Mouse (Mus musculus): Measurements from ENCODE around the gene Cidec. TPM values are rescaled to one million over a fixed set of nuclear protein-coding genes. Genes with fewer than 3 reads are reported as not detected.

Gene Cidec
- polyA plus RNA-seq, 2 experiments, result 0.11 TPM; not detected in 1

DNA sequence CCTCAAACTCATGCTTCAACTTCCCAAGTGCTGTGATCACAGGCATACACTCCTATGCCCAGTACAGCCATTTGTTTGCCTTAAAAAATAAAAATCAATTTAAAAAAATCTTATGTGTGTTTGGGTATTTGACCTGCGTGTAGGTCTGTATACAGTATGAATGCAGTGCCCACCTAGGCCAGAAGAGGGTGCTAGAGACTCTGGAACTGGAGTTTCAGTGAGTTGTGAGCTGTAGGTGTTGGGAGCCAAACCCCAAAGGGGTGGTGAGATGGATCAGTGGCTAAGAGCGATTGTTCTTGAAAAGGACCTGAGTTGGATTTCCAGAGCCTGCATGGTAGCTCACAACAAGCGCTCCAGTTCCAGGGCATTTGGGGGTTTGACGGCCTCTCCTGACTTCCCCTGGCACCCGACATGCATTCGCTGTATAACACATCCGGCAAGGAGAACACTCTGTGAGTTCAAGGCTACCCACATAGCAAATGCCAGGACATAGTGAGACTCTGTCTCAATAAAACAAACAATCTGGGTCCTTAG is 5.7 kb upstream of the Cidec start:
- no peak overlapping the region for H3K4me3 ChIP-seq (replicated peaks; ENCODE audit: low read length)
- H3K4me1 ChIP-seq (ENCODE audit: control insufficient read depth, insufficient read depth, low read length), result peaks cover 4% of the 10 kb centered on the region; the same call in 1 of the 2 replicates
- DNase-seq (ENCODE audit: low spot score) (peak; percentile 85), ATAC-seq (ENCODE audit: low FRiP score, low read depth) (no peak)
- H3K27ac ChIP-seq (replicated peaks; ENCODE audit: low read depth, low read length), result no peak overlapping the region
- 58% methylated on average over 7 of the region's 7 CpGs for WGBS
- H3K9ac ChIP-seq (ENCODE audit: low read depth, low read length, severe bottlenecking), result no peak overlapping the region
- no peak overlapping the region for H3K4me2 ChIP-seq (replicated peaks; ENCODE audit: low read depth, low read length, severe bottlenecking)
- H3K36me3 ChIP-seq (ENCODE audit: control insufficient read depth, insufficient read depth, low read length), result 0 out of 2 replicates have a peak, but pooled peaks cover under 1% of the 10 kb centered on the region
- H3K9me3 ChIP-seq (ENCODE audit: control insufficient read depth, low read length), result no peaks in the 10 kb centered on the region
- no peak for TF ChIP-seq POLR2A (IDR thresholded peaks at IDR 0.05; ENCODE audit: borderline replicate concordance, extremely low read depth, insufficient read depth, insufficient read length)
- H3K27me3 ChIP-seq (ENCODE audit: control insufficient read depth, insufficient read depth, low read length), result no peaks in the 10 kb centered on the region

DNA sequence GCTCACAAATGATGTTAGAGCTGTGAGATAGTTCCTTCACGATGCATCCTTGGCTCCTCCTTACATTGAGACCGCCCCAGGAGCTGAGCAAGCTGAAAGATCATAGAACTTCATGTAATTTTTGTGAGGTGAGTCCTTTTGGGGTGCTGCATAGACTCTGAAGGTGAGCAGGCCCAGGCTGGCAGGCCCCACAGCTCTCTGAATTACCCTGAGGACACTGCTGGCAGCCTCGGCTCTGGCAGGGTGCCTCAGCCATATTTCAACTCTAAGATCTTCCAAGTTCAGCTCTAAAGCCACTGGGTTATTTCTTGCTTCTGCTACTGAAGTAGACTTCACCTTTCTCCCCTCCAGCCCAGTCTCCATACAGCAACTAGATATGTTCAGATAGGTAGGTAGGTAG is 5.1 kb upstream of the Cidec start:
- ATAC-seq (ENCODE audit: low FRiP score, low read depth) (no peak), DNase-seq (ENCODE audit: low spot score) (no peak)
- Histone ChIP-seq H3K36me3 (ENCODE audit: control insufficient read depth, insufficient read depth, low read length) (no peaks in the 10 kb centered on the region), H3K27me3 (ENCODE audit: control insufficient read depth, insufficient read depth, low read length) (no peaks in the 10 kb centered on the region), H3K4me3 (replicated peaks; ENCODE audit: low read length) (no peak overlapping the region), H3K27ac (replicated peaks; ENCODE audit: low read depth, low read length) (no peak overlapping the region), H3K9me3 (ENCODE audit: control insufficient read depth, low read length) (no peaks in the 10 kb centered on the region), H3K9ac (ENCODE audit: low read depth, low read length, severe bottlenecking) (no peak overlapping the region), H3K4me2 (replicated peaks; ENCODE audit: low read depth, low read length, severe bottlenecking) (no peak overlapping the region), H3K4me1 (ENCODE audit: control insufficient read depth, insufficient read depth, low read length) (peaks cover 4% of the 10 kb centered on the region; the same call in 1 of the 2 replicates)
- WGBS, result 80% methylated on average over 3 of the region's 3 CpGs
- no peak for TF ChIP-seq POLR2A (IDR thresholded peaks at IDR 0.05; ENCODE audit: borderline replicate concordance, extremely low read depth, insufficient read depth, insufficient read length)

DNA sequence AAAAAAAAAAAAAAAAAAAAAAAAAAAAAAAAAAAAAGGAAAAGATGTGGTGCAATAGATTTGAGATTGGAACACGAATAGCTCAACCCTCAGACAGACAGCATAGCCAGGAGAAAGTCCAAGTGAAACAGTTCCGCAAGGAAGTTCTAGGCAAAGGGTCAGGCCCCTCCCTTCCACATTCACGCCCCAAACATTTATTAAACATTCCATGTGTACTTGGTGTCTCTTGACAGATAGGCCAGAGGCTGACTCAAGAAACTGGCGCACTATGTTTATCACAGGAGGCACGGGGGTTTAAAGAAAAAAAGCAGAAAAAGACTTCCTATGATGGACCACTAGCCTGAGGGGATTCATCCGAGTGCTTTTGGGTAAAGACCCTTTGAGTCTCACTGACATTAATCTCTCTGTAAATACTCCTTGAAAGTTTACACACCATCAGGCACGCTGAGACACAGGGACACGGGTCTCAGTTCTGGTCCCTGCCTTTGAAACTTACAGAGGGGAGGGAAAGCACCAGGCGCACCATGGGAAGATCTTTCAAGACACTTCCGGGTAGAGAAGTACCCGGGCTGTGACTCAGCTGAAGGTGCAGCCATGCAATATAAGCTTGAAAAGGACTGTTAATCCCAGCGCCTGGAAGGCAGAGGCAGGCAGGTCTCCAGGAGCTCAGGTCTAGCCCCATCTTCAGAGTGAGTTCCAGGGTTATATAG is 3.3 kb upstream of the Cidec start:
- no peak overlapping the region for H3K4me3 ChIP-seq (replicated peaks; ENCODE audit: low read length)
- no peaks in the 10 kb centered on the region for H3K27me3 ChIP-seq (ENCODE audit: control insufficient read depth, insufficient read depth, low read length)
- H3K36me3 ChIP-seq (ENCODE audit: control insufficient read depth, insufficient read depth, low read length), result no peaks in the 10 kb centered on the region
- WGBS, result 58% methylated on average over 12 of the region's 12 CpGs
- no peak overlapping the region for H3K27ac ChIP-seq (replicated peaks; ENCODE audit: low read depth, low read length)
- DNase-seq (ENCODE audit: low spot score) (no peak), ATAC-seq (ENCODE audit: low FRiP score, low read depth) (no peak)
- no peaks in the 10 kb centered on the region for H3K9me3 ChIP-seq (ENCODE audit: control insufficient read depth, low read length)
- no peak overlapping the region for H3K4me2 ChIP-seq (replicated peaks; ENCODE audit: low read depth, low read length, severe bottlenecking)
- peaks cover 4% of the 10 kb centered on the region; the same call in 1 of the 2 replicates for H3K4me1 ChIP-seq (ENCODE audit: control insufficient read depth, insufficient read depth, low read length)
- TF ChIP-seq POLR2A (IDR thresholded peaks at IDR 0.05; ENCODE audit: borderline replicate concordance, extremely low read depth, insufficient read depth, insufficient read length), result no peak
- no peak overlapping the region for H3K9ac ChIP-seq (ENCODE audit: low read depth, low read length, severe bottlenecking)

DNA sequence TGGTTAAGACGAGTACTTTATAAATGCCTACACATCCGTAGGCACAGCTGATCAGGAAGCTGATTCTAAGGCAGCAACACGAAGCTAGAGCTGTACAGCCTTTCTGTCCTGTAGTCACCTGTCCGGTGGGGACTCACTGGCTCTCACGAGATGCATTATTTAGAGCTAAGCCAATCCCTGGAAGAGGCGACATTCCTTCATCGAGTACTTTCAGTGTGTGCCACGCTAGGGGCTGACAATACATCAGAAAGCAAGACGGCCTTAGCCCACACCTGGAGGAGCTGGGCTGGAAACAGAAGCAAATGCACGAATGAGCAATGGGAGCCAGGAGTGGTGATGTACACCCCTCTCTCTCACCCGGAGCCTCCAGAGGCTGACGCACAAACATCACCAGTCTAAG is 1.6 kb upstream of the Cidec start:
- TF ChIP-seq POLR2A (IDR thresholded peaks at IDR 0.05; ENCODE audit: borderline replicate concordance, extremely low read depth, insufficient read depth, insufficient read length), result no peak
- WGBS, result 68% methylated on average over 12 of the region's 12 CpGs

DNA sequence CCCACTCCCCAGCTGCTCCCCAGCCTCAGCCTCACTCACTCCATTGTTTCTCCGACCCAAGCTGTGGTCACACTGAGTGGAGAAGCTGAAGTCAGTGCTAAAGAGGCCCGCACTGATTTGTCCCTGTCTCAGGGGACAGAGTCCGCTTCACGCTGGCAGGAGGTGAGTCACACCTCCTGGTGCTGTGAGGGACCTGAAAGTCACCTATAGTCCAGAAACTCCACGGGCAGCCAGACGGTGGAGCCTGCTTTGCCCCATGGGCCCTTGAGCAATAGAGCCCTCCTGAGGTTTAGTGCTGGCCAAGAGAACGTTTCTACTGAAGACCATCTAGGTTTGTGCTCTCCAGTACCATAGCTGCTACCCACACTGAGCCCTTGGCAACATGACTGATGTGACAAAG is 869 bp downstream of the Cidec start:
- Histone ChIP-seq H3K27me3 (ENCODE audit: control insufficient read depth, insufficient read depth, low read length) (no peaks in the 10 kb centered on the region), H3K9me3 (ENCODE audit: control insufficient read depth, low read length) (no peaks in the 10 kb centered on the region), H3K9ac (ENCODE audit: low read depth, low read length, severe bottlenecking) (no peak overlapping the region), H3K36me3 (ENCODE audit: control insufficient read depth, insufficient read depth, low read length) (no peaks in the 10 kb centered on the region), H3K4me2 (replicated peaks; ENCODE audit: low read depth, low read length, severe bottlenecking) (no peak overlapping the region), H3K4me3 (replicated peaks; ENCODE audit: low read length) (no peak overlapping the region), H3K4me1 (ENCODE audit: control insufficient read depth, insufficient read depth, low read length) (no peaks in the 10 kb centered on the region), H3K27ac (replicated peaks; ENCODE audit: low read depth, low read length) (no peak overlapping the region)
- DNase-seq (ENCODE audit: low spot score) (no peak), ATAC-seq (ENCODE audit: low FRiP score, low read depth) (no peak)
- no peak for TF ChIP-seq POLR2A (IDR thresholded peaks at IDR 0.05; ENCODE audit: borderline replicate concordance, extremely low read depth, insufficient read depth, insufficient read length)
- 77% methylated on average over 7 of the region's 7 CpGs for WGBS

More for the DNA sequence above, 1.6 kb upstream of the Cidec start:
- no peak overlapping the region for H3K4me3 ChIP-seq (replicated peaks; ENCODE audit: low read length)
- no peak overlapping the region for H3K27ac ChIP-seq (replicated peaks; ENCODE audit: low read depth, low read length)
- no peaks in the 10 kb centered on the region for H3K4me1 ChIP-seq (ENCODE audit: control insufficient read depth, insufficient read depth, low read length)
- H3K36me3 ChIP-seq (ENCODE audit: control insufficient read depth, insufficient read depth, low read length), result no peaks in the 10 kb centered on the region
- H3K4me2 ChIP-seq (replicated peaks; ENCODE audit: low read depth, low read length, severe bottlenecking), result no peak overlapping the region
- no peaks in the 10 kb centered on the region for H3K27me3 ChIP-seq (ENCODE audit: control insufficient read depth, insufficient read depth, low read length)
- no peak overlapping the region for H3K9ac ChIP-seq (ENCODE audit: low read depth, low read length, severe bottlenecking)
- no peak for ATAC-seq (ENCODE audit: low FRiP score, low read depth)
- DNase-seq (ENCODE audit: low spot score), result no peak
- H3K9me3 ChIP-seq (ENCODE audit: control insufficient read depth, low read length), result no peaks in the 10 kb centered on the region

Measured in limb, embryonic 14.5 days (tissue).